Mouse (Mus musculus) right cerebral cortex, adult 18-20 months (tissue): Measurements from ENCODE around the gene Gbp7.
"Not testable (repeated sequence)": the region's sequence is repeated elsewhere in the genome, so short reads cannot be mapped to it uniquely, and the experiment has no call there.

Experiments used
- DNase-seq: peaks from one replicate; pipeline ENCODE4 v3.0.0; 2022; ENCODE audit warnings: mixed read lengths

Gbp7 gene

DNA sequence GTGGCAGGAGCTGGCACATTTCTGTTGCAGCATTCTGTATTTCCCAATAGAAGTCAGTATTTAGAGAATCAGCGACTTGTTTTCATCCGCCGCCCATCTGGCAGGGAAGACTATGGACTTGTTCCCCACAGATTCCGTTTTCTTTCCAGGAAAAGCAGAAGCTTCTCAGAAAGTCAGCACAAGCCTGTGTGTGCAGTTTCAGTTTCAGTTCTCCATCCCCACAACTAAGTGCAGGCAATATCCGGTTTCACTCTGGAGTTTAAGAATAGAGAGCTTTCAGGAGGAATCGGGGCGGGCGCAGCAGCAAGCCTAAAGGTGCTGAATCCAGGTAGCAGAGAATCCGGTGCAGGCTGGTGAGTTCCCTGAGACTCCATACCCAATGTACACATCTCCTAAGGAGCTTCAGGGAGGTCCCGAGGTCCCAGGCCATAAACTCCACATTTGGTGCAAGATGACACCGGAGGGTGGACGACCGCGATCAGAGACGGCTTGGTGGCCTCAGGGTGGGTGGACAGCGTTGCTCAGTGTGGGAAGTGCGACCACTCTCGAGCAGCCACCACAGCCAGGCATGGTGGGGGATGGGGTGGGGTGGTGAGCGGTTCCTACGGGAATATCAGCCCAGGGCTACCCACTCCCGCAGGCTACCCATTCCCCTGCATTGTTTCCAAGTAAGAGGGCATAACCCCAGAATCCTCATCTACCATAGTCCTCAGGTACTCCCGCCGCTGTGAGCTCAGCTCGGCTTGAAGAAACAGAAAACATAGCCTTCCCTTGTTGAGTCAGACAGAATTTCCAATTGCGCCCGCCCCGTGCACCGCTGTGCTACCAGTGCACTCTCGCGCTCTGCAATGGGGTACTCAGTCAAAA is at the start of gene Gbp7:
TSS of gene Gbp7 (plus strand) at position 256 of the 867 bp plus-strand sequence.
- peak; percentile 38 for DNase-seq

GRCm38 (mm10) chr3:142490465-142490864 is 39.7 kb upstream of the Gbp7 start:
- DNase-seq = peak; percentile 54

- peak; percentile 13 for DNase-seq
Observed at GRCm38 (mm10) chr3:142493536-142494061, 36.5 kb upstream of the Gbp7 start, which contains the start of gene Gbp5. Gene Gbp5, plus strand, starts transcription at chr3:142493978.

DNA sequence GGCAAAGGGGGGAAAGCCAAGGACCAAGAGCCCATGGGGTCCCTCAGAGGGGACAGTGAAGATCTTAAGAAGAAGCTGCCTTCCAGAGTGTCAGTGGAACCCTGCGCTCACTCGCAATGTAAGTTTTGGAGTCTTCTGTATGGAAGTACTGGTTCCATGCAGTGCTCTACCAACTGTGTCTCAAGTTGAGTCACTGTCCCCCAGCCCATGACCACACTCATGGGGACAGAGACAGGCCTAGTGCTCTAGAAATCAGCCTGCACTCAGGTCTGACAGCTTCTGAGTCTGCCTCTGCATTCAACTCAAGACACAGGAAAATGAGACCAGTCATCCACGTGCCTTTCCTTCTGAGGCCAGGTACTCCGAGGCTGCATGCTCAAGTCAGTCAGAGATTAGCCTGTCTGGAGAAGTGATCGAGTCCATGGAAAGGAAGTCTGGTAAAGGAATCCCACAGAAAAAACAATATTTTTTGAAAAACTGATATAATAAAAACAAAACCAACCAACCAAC is 34.9 kb upstream of the Gbp7 start:
- no peak for DNase-seq

GRCm38 (mm10) chr3:142496113-142497101 is 33.7 kb upstream of the Gbp7 start:
- DNase-seq = no peak

DNA sequence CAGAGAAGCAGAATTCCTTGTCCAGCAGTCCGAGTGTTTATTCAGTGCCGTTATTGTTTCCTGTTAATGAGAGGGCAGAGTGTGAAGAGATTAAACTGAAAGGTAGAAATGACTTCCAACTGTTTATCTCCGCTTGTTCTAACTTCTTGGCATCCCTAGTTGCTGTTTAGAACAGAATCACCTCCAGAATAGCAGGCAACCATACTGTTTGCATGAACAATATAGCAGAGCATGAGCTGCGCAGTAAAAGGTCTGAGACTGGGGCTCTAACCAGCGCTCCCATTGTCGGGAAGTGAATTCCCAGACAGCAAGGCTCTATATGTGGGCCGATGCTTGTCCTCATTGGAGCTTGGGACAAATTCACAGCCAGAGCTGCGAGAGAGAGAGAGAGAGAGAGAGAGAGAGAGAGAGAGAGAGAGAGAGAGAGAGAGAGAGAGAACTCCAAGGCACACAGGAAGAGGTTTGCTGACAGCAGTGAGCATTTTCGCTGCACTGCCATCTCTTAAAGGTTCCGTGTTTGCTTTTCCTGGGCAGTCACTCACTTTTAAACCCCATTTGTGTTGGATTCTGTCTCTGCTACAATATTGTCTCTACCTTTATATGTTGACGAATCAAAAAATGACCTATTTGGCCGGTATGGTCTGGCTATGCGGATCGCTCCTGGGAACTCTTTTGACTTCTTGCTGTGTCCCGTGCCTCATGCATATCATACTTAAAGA is 32.9 kb upstream of the Gbp7 start:
- no peak for DNase-seq

DNA sequence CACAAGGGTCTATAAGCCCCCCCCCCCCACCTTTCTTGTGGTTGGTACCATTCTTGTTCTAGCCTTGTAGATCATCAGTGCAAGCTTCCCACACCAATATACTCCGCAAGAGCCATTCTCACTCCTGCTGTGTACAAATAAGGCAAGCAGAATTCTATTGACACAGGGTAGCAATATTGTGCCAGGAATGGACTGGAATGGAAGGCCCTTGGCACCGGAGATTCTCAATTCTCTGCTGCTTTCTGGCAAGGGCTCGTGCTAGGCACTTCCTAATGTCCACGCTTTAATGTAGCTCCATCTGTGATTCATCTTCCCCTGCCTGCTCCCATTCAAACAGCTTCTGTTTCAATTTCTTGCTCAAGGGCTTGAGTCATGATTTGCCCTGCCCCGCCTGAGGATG is 31.2 kb upstream of the Gbp7 start:
- DNase-seq = no peak

- DNase-seq = no peak
Observed at GRCm38 (mm10) chr3:142528116-142528515, 2.0 kb upstream of the Gbp7 start.

- no peak for DNase-seq
Observed at GRCm38 (mm10) chr3:142529597-142529996, 545 bp upstream of the Gbp7 start.

DNA sequence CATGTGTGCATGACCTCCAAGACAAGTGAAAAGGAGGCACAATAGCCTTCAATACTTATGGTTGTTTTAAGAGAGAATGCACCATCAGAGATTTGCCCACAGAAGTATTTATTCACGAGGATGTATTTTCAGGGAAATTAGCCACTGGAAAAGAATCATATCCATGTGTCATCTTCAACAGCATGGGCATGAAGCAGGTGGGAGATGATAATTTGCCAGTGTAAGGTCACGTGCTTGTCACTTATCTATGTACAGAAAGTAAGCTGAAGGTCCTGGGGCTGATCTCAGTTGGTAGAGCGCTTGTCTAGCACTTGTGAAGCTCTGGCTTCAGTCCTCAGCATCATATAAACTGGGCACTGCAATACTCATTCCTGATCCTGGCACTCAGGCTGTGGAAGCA is 1.5 kb downstream of the Gbp7 start:
- no peak for DNase-seq

DNA sequence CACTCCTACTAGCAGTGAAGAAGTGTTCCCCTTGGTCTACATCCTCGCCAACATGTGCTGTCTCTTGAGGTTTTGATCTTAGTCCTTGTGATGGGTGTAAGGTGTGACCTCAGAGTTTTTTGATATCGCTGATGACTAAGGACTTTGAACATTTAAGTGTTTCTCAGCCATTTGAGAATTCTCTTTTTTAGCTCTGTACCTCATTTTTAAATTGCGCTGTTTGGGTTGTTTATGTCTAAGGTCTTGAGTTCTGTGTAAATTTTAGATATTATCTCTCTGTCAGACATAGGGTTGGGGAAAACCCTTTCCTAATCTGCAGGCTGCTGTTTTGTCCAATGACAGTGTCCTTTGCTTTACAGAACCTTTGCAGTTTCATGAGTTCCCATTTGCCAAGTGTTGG is 3.0 kb downstream of the Gbp7 start:
- DNase-seq = no peak

DNA sequence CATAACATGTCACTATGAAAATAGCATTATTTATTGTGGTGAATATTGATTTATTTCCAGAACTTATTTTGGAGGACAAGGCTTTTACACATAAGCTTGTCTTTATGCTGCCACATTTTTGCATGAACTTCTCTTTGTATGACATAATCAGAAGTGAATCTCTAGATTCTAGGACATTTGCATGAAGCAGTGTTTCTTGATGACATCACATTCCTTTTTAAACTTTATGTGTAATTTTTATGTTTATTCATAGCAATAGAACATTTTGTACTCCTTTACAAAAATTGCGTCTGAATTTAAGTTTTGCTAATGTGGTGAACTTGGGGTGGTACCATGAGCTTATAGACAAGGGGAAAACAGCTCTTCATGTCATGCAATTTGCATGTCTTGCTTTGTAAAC is 5.5 kb downstream of the Gbp7 start:
- no peak for DNase-seq

DNA sequence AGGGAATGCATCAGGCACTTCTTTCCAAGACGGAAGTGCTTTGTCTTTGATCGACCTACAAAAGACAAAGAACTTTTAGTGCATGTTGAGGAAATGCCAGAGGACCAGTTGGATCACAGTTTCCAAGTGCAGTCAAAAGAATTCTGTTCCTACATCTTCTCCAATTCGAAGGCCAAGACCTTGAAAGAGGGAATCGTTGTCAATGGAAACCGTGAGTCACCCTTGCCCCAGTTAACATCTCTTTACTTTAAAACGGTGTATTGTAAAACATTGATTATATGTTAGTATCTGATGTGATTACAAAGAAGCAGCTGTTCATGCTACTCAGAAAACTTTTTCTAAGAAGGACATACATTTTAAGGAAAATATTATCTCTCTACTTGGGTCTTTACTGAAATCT is 11.2 kb downstream of the Gbp7 start:
- no peak for DNase-seq

GRCm38 (mm10) chr3:142542776-142543175 is 12.6 kb downstream of the Gbp7 start:
- DNase-seq = not testable (repeated sequence)

DNA sequence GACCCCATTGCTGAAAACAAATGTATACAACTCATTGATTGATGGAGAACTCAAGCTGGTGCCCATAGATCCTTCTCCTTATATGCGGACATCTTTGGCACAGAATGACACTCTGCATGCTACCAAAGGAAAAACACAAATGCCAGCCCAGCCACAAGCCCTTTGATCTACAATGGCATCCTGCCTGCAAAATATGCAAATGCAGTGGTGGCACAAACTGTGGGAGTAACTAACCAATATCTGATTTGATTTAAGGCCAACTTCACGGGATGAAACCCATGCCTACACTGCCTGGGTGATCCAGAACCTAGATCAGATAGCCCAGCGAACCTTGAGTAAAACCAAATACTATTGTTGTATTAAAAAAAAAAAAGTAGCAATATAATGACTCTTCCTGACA is 16.5 kb downstream of the Gbp7 start:
- DNase-seq = no peak

GRCm38 (mm10) chr3:142550052-142550676 is 20.0 kb downstream of the Gbp7 start:
- DNase-seq = no peak

DNA sequence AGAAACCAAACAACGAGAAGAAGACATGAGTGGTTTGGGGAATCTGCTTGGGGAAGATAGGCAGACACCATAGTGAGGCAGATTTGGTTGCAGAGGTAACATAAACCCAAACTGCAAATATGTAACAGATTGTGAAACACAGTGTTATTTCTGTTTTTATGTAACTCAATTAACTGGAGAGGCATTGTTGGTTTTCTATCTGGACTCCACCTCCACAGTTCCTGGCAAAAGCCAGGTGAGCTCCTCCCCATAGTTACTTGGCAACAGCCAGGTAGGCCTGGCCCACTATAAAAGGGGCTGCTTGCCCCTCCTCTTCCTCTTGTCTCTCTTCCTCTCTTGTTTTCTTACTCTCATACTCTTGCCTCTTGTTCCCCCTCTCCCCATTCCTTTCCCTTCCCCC is 24.5 kb downstream of the Gbp7 start:
- DNase-seq = no peak

DNA sequence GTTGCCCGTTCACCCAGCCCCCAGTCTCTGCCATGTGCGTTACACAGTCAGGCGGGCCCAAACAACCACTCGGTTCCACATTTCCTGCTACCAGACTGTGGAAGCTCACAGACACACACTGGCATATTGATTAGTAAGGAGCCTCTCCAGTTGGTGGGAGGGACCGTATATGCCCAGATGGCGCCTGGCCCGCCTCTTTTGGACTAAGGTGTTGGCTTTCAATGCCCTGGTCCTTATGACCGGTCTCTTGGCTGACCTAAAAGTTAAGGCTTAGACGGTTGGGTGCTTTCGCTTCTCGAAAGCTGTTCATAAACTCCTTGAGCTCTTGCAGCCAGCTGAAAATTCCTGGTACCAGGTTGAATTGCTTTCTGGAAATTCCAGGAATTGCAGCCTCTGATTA is 25.5 kb downstream of the Gbp7 start:
- DNase-seq = no peak

GRCm38 (mm10) chr3:142559632-142560228 is 29.6 kb downstream of the Gbp7 start, which contains the start of gene Gbp3:
Gene Gbp3, plus strand, starts transcription at chr3:142560026.
- DNase-seq = no peak

DNA sequence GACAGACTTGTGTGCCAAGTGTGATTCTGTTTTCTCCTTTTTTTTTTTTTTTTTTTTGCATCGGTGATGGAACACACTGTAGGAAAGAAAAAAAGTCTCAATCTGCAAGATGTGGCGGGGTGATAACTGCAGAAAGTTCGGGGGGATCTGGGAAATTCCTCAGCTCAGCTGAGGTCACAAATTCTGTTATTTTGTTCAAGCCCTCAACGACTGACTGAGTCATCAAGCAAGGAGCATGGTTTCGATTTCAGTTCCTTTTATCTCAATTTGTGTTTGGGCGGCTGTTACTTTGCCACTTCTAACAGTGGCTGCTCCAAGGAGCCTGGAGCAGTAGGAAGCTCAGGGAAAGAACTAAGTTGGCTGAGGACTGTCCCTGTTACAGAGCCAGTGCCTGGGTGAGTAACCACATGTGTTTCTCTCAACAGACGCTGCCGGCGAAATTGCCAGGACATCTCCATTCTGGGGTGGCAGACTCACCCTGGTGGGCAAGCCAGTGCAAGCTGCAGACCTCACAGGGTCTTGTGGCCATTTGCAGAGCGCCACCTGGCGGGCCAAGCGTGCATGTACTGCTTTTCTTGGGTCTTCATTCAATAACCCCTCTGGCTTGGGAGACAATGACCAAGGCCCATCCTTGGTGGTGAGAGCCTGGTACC is 30.3 kb downstream of the Gbp7 start:
- DNase-seq = peak; percentile 78
